Mouse (Mus musculus) embryonic facial prominence, embryonic 12.5 days (tissue): ENCODE results near the gene Sfxn3. TPM values are rescaled to one million over a fixed set of nuclear protein-coding genes. Genes with fewer than 3 reads are reported as not detected.

Source experiments
- ATAC-seq: fragments of 200-750 bp; cut with Nextera tagmentation; 2 replicates; pipeline ENCODE4 v1.8.0; 2017; ENCODE audit not compliant: insufficient number of reproducible peaks, insufficient read depth, low FRiP score, low TSS enrichment
- H3K27ac ChIP-seq: fragments of 300-500 bp; sonication (generic); 2 replicates; pipeline ENCODE4 v1.5.1; 2016; ENCODE audit warnings: mild to moderate bottlenecking
- H3K27me3 ChIP-seq: fragments of 300-500 bp; sonication (generic); 2 replicates; pipeline ENCODE4 v1.6.1; 2016; ENCODE audit warnings: mild to moderate bottlenecking, moderate library complexity
- H3K36me3 ChIP-seq: fragments of 300-500 bp; sonication (generic); 2 replicates; pipeline ENCODE4 v1.6.1; 2016; ENCODE audit warnings: mild to moderate bottlenecking
- H3K4me1 ChIP-seq: fragments of 300-500 bp; sonication (generic); 2 replicates; pipeline ENCODE4 v1.6.1; 2016
- H3K4me2 ChIP-seq: fragments of 300-500 bp; sonication (generic); replicated peaks from 2 replicates; pipeline ENCODE4 v1.6.1; 2016; ENCODE audit warnings: mild to moderate bottlenecking, moderate library complexity
- H3K4me3 ChIP-seq: fragments of 300-500 bp; sonication (generic); 2 replicates; pipeline ENCODE4 v1.5.1; 2016; ENCODE audit warnings: mild to moderate bottlenecking
- H3K9ac ChIP-seq: fragments of 300-500 bp; sonication (generic); 2 replicates; pipeline ENCODE4 v1.6.1; 2016; ENCODE audit warnings: mild to moderate bottlenecking, moderate library complexity
- H3K9me3 ChIP-seq: fragments of 300-500 bp; sonication (generic); 2 replicates; pipeline ENCODE4 v1.6.1; 2016; ENCODE audit warnings: mild to moderate bottlenecking, moderate library complexity
- WGBS: fragments of 180-500 bp; shearing (Covaris S2); methylation state at CpG from one replicate; pipeline ENCODE4 v1.1.7; 2016; 5-methylcytosine and 5-hydroxymethylcytosine counted together
- polyA plus RNA-seq: library from polyadenylated mRNA; unstranded; fragments of >200 nt; fragmentation: Nextera tagmentation; extraction: Ambion mirVana; gene quantifications from 2 replicates; pipeline ENCODE4 v1.2.1, GENCODE M21; 2016

Gene Sfxn3
- polyA plus RNA-seq, 1 experiment from 2014 or later, result 24.3 TPM

GRCm38 (mm10) chr19:45012636-45013035, 34.7 kb upstream of the Sfxn3 start:
- Histone ChIP-seq H3K4me1 (peaks cover 41% of the 10 kb centered on the region), H3K27ac (peak overlapping the region; percentile 99), H3K4me3 (peak overlapping the region; percentile 0; the same call in 1 of the 2 replicates), H3K4me2 (peak overlapping the region; percentile 19), H3K27me3 (no peaks in the 10 kb centered on the region), H3K36me3 (peaks cover 35% of the 10 kb centered on the region), H3K9ac (no peak overlapping the region), H3K9me3 (no peaks in the 10 kb centered on the region)
- ATAC-seq, result no peak
- WGBS, result 31% methylated on average over 6 of the region's 6 CpGs

- 40% methylated on average over 6 of the region's 6 CpGs for WGBS
- Histone ChIP-seq H3K36me3 (peaks cover 32% of the 10 kb centered on the region), H3K4me2 (peak overlapping the region; percentile 96; the same call in 1 of the 2 replicates), H3K27me3 (no peaks in the 10 kb centered on the region), H3K9ac (no peak overlapping the region), H3K9me3 (no peaks in the 10 kb centered on the region), H3K4me3 (no peak overlapping the region), H3K27ac (peak overlapping the region; percentile 99), H3K4me1 (peaks cover 38% of the 10 kb centered on the region)
- 0 out of 2 replicates have a peak, but pooled peaks have one; percentile 1 for ATAC-seq
These were observed 33.6 kb upstream of the Sfxn3 start for GRCm38 (mm10) chr19:45013581-45014225.

DNA sequence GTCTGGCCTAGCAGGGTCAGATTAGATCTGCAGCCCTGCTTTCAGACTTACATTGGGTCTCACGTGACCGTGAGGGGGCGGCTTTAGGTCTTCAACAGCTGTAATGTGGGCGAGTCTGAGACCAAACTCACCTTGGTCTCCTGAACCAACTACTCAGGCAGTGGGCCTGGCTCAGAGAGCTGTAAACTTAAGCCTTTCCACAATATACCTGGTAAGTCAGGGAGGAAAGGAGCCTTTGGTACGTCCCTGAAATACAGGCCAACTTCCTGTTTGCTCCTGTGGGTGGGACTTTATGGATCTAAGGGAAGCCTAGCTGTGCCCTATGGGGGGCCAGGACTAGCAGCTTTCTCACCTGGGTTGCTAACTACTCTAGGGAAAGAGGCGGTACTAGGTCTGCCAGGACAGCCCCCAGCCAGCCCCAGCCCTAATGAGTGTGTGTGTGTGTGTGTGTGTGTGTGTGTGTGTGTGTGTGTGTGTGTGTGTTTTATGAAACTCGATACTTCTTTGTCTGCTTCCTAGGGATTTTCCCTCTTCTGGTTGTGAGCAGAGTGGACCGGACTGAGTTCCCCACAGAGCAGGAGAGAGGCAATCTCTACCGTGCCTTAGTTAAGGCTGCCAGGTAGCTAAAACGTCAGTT, 32.9 kb upstream of the Sfxn3 start, which contains the start of gene Lzts2:
TSS of gene Lzts2 (plus strand) at position 80 of the 637 bp plus-strand sequence.
- H3K27ac ChIP-seq, result peak within 1 kb of the TSS; percentile 99
- ATAC-seq, result no peak
- no peaks in the 10 kb centered on the region for H3K9me3 ChIP-seq
- peak within 1 kb of the TSS; percentile 65 for H3K9ac ChIP-seq
- H3K4me2 ChIP-seq, result peak within 1 kb of the TSS; percentile 96
- H3K36me3 ChIP-seq, result peaks cover 28% of the 10 kb centered on the region
- peaks cover 45% of the 10 kb centered on the region for H3K4me1 ChIP-seq
- H3K27me3 ChIP-seq, result no peaks in the 10 kb centered on the region
- 5% methylated on average over 10 of the region's 10 CpGs for WGBS
- H3K4me3 ChIP-seq, result peak within 1 kb of the TSS; percentile 74

DNA sequence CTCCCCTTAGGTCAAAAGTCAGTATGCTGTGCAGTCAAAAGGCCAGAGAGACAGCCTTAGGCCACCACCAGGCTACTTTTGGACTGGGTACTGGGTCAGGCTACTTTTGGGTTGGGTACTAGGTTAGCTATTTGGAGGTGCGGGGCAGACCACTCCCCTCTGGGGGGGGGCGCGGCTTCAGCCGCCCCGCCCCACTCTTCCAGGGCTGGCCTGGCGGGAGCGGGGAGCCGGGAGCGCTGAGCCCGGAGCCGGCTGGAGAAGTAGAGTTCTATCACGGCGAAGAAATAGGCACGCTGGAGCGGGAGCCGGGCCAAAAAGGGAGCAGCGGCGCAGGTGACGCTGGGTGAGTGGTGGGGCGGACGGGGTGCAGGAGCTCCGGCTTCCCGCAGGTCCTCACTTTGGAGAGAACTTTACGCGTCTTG, 32.3 kb upstream of the Sfxn3 start:
- WGBS, result under 1% methylated on average over 24 of the region's 25 CpGs
- peaks cover 23% of the 10 kb centered on the region for H3K36me3 ChIP-seq
- H3K27me3 ChIP-seq, result no peaks in the 10 kb centered on the region
- no peaks in the 10 kb centered on the region for H3K9me3 ChIP-seq
- ATAC-seq, result no peak
- H3K4me2 ChIP-seq, result peak overlapping the region; percentile 96
- H3K27ac ChIP-seq, result peak overlapping the region; percentile 99
- peak overlapping the region; percentile 65 for H3K9ac ChIP-seq
- peak overlapping the region; percentile 74 for H3K4me3 ChIP-seq
- H3K4me1 ChIP-seq, result peaks cover 51% of the 10 kb centered on the region

DNA sequence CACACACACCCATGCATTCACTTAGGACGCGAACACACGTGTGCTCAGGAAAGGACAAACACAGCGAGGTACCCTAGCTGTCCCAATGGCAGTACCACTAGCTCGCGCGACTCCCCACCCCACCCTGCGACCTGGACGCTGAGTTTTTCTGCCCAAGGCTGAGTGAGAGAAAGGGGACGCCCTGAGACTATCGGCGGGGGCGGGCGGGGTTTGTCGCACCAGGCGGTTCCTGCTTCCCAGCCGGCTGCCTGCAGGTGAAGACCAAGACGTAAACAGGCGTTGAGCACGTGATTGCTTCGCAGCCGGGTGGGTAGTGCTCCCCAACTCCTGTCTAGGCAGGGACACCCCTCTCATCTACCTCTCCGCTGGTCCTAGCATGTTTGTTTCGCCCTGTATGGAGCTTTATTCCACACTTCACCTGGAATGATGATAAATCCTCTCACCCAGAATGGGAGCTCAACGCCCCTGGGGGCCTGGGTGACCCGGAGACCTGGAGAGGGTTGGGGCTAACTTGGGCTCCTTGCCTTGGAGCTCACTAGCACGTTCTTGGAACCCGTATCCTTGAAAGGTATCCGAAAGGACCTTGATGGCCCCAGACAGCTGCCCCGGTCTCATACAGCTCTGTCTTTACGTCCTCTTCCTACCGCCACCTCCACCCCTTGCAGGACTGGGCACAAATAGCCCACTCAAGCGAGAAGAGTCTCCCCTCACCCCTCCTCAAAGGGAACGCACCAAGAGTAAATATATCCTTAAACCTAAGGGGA, 31.6 kb upstream of the Sfxn3 start:
- ATAC-seq, result no peak

DNA sequence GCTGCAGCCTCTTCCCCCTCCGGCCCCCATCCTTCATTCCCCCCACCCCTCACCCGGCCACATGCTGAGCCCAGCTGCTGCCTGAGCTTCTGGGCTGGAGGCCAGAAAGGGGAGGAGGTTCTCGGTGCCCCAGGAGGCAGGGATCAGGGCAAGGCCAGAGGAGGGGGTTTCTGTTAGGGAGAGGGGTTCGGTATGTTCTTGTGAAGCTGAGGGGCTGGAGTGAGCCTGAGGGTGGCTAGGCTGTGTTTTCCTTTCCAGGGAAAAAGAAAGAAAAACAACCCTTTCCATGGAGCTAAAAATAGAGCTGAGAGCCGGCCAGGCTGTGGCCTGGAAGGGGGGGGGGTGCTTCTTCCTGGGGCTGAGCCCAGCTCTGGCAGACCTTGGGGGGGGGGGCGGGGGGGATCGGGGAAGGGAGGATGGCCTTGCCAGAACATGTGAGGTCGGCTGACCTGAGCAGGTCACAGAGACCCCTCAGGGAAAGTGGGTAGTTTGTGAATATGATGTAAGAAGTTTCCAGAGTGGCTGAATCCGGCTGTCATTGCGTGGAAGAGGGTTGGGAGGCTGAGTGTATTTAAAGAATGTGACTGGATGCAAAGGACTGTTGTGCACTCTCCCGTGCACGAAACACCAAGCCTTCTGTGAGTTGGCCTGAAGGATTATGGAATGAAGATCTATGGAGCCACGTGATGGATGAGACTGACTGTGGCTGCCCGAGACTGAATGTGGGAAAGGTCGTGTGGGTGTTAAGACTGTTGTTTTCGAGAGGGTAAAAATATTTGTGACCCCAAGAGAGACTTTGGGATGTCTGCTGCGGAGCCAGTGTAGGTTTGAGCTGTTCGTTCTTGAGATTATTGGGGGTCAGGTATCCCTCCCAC, 30.7 kb upstream of the Sfxn3 start:
- Histone ChIP-seq H3K9me3 (no peaks in the 10 kb centered on the region), H3K36me3 (peaks cover 13% of the 10 kb centered on the region), H3K9ac (peak overlapping the region; percentile 90), H3K4me2 (peak overlapping the region; percentile 96), H3K4me1 (peaks cover 67% of the 10 kb centered on the region), H3K27me3 (no peaks in the 10 kb centered on the region), H3K27ac (peak overlapping the region; percentile 99), H3K4me3 (peak overlapping the region; percentile 74)
- ATAC-seq, result peak; percentile 24
- WGBS, result under 1% methylated on average over 16 of the region's 18 CpGs

More for the DNA sequence above, 31.6 kb upstream of the Sfxn3 start:
- H3K27ac ChIP-seq, result peak overlapping the region; percentile 99
- no peaks in the 10 kb centered on the region for H3K9me3 ChIP-seq
- peak overlapping the region; percentile 65 for H3K9ac ChIP-seq
- H3K4me2 ChIP-seq, result peak overlapping the region; percentile 96
- 0% methylated on average over 34 of the region's 34 CpGs for WGBS
- H3K4me3 ChIP-seq, result peak overlapping the region; percentile 74
- peaks cover 58% of the 10 kb centered on the region for H3K4me1 ChIP-seq
- peaks cover 16% of the 10 kb centered on the region for H3K36me3 ChIP-seq
- no peaks in the 10 kb centered on the region for H3K27me3 ChIP-seq

DNA sequence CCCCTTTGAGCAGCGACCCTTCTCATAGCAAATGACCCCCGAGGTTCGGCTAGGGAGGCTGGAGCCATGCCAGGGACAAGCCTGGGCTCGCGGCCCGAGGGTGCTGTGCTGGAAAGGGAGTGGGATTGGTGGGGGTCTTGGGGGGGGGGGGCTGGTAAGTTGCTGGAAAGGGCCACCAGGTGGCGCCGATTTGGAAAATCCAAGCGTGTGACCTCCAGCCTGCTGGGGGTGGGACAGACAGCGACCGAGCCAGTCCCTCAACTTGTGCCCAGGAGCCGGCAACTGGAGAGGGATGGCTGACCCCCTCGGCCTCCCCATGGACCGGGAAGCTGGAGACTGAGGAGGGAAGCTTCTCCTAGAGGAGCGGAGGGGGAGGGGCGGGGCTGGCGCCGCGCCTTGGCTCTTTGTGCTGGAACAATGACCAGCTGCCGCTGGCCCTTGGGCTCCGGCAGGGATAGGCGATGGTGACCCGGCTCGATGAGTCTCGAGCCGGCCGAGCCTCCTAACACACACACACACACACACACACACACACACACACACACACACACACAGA, 30.0 kb upstream of the Sfxn3 start:
- H3K27me3 ChIP-seq, result no peaks in the 10 kb centered on the region
- peak overlapping the region; percentile 90 for H3K9ac ChIP-seq
- H3K4me1 ChIP-seq, result peaks cover 67% of the 10 kb centered on the region
- H3K27ac ChIP-seq, result peak overlapping the region; percentile 99
- WGBS, result 0% methylated on average over 14 of the region's 27 CpGs
- no peaks in the 10 kb centered on the region for H3K9me3 ChIP-seq
- peaks cover 12% of the 10 kb centered on the region for H3K36me3 ChIP-seq
- ATAC-seq, result peak; percentile 3; the same call in 1 of the 2 replicates
- peak overlapping the region; percentile 74 for H3K4me3 ChIP-seq
- H3K4me2 ChIP-seq, result peak overlapping the region; percentile 96

- Histone ChIP-seq H3K27ac (peak overlapping the region; percentile 99), H3K9ac (peak overlapping the region; percentile 90), H3K27me3 (no peaks in the 10 kb centered on the region), H3K36me3 (peaks cover 16% of the 10 kb centered on the region), H3K4me2 (peak overlapping the region; percentile 96), H3K4me3 (peak overlapping the region; percentile 74), H3K9me3 (no peaks in the 10 kb centered on the region), H3K4me1 (peaks cover 62% of the 10 kb centered on the region)
- peak; percentile 41 for ATAC-seq
- WGBS, result under 1% methylated on average over 48 of the region's 48 CpGs
These were observed 29.4 kb upstream of the Sfxn3 start for GRCm38 (mm10) chr19:45017909-45018308.

- Histone ChIP-seq H3K4me2 (peak overlapping the region; percentile 96), H3K27ac (peak overlapping the region; percentile 99), H3K9me3 (no peaks in the 10 kb centered on the region), H3K9ac (peak overlapping the region; percentile 90), H3K36me3 (peaks cover 18% of the 10 kb centered on the region), H3K4me3 (peak overlapping the region; percentile 74), H3K27me3 (no peaks in the 10 kb centered on the region), H3K4me1 (peaks cover 57% of the 10 kb centered on the region)
- 0% methylated on average over 13 of the region's 13 CpGs for WGBS
- no peak for ATAC-seq
These were observed 28.9 kb upstream of the Sfxn3 start for GRCm38 (mm10) chr19:45018351-45018831.

- Histone ChIP-seq H3K9me3 (no peaks in the 10 kb centered on the region), H3K27ac (no peak overlapping the region), H3K9ac (0 out of 2 replicates have a peak overlapping the region, but pooled peaks have one; percentile 44), H3K4me1 (peaks cover 40% of the 10 kb centered on the region), H3K4me2 (peak overlapping the region; percentile 27), H3K27me3 (no peaks in the 10 kb centered on the region), H3K4me3 (0 out of 2 replicates have a peak overlapping the region, but pooled peaks have one; percentile 1), H3K36me3 (peaks cover 36% of the 10 kb centered on the region)
- no peak for ATAC-seq
- WGBS, result 60% methylated on average over 6 of the region's 6 CpGs
These were observed 27.0 kb upstream of the Sfxn3 start for GRCm38 (mm10) chr19:45020348-45020747.
